Mouse (Mus musculus) brain, embryonic 14.5 days (tissue): Measurements from ENCODE around the gene Prss45. TPM values are rescaled to one million over a fixed set of nuclear protein-coding genes. Genes with fewer than 3 reads are reported as not detected.
"Not testable (repeated sequence)": the region's sequence is repeated elsewhere in the genome, so short reads cannot be mapped to it uniquely, and the experiment has no call there.

ENCODE experiments used
- DNase-seq: peaks from one replicate; pipeline ENCODE4 v3.0.0-alpha.2; 2011; ENCODE audit warnings: low read depth
- CTCF ChIP-seq: fragments of 200-500 bp; IDR thresholded peaks from 2 replicates; pipeline ENCODE4 v1.5.1; 2012; ENCODE audit warnings: inconsistent platforms, mild to moderate bottlenecking, moderate library complexity, borderline replicate concordance; ENCODE audit not compliant: insufficient read depth, insufficient read length; ENCODE audit errors: extremely low read depth
- POLR2A ChIP-seq: fragments of 200-500 bp; IDR thresholded peaks from 2 replicates; pipeline ENCODE4 v1.6.1; 2012; ENCODE audit warnings: mild to moderate bottlenecking, inconsistent platforms, borderline replicate concordance; ENCODE audit not compliant: poor library complexity, insufficient read depth, insufficient read length, severe bottlenecking; ENCODE audit errors: extremely low read depth
- polyA plus RNA-seq: library from polyadenylated mRNA; depleted of rRNA; stranded (reverse); fragments of >200 nt; gene quantifications from 2 replicates; pipeline ENCODE4 v1.2.3, GENCODE M21; 2012; rRNA removed

Gene Prss45
- polyA plus RNA-seq: 0.09 TPM in 1 of 2 replicates, not detected in the other

DNA sequence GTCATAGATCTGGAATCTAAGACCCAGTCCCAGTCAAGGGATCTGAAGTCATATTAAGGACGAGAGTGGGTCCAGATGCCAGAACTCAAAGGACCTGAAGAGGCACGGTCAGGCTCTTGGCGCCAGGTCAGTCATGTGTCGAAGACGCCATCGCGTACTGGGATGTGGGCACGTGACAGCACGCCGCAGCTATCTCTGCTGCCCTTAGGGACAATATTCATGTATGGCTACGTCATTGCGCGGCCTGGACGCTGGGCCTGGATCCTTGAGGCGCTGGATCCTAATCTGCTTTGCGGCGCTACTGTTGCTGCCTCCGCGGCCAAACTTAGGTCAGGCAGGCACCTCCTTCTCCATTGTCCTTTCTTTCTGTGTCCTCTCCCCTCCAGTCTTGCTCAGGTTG, at the start of gene Prss45:
Prss45 (plus strand) TSS at position 178 of the 400 bp plus-strand sequence.
- no peak for TF ChIP-seq CTCF
- no peak for DNase-seq

DNA sequence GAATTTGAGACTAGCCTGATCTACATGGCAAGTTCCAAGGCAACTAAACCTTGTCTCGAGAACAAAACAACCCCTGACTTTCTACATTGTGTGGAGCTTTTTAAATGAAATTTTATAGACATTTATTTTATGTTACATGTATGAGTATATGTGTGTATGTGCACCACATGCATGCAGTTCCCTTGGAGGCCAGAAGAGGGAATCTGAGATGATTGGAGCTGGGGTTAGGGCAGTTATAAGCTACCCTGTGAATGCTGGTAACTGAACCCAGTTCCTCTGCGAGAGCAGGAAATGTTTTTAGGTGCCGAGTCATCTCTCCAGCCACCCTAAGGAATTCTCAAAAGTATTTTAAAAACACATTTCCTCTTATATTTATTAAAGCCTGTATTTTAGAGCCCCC, 46.2 kb upstream of the Prss45 start:
- DNase-seq: no peak
- TF ChIP-seq POLR2A (no peak), CTCF (no peak)

DNA sequence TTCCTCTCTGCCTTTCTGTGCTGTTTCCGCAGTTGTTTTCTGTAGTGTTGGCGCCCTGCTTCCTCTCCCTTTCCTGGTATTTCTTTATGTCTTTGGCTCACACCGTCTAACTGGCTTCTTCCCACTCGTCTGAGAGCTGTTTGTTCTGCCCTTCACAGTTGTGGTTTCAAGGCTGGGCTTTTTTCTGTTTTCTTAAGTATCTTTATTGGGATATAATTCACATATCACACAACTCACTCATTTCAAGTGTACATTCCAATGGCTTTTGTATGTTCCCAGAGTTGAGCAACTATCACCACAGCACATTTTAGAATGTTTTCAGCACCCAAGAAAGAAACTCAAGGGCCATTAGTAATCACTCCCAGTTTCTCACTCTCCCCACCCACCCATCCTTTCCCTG, 43.9 kb upstream of the Prss45 start:
- TF ChIP-seq POLR2A (no peak), CTCF (no peak)
- DNase-seq: no peak

DNA sequence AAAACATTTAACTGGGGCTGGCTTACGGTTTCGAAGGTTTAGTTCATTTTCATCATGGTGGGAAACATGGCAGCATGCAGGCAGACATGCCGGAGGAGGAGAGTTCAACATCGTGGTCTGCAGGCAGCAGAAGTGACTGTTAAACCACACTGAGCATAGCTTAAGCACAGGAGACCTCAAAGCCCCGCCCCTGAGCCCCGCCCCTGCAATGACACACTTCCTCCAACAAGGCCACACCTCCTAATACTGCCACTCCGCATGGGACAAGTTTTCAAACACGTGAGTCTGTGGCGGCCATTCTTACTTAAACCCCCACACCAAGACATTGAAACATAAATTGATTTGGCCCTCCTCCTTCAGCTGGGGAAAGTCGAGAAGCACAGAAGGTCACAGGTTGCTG, 37.4 kb upstream of the Prss45 start:
- TF ChIP-seq POLR2A: no peak
- TF ChIP-seq CTCF: no peak
- no peak for DNase-seq

DNA sequence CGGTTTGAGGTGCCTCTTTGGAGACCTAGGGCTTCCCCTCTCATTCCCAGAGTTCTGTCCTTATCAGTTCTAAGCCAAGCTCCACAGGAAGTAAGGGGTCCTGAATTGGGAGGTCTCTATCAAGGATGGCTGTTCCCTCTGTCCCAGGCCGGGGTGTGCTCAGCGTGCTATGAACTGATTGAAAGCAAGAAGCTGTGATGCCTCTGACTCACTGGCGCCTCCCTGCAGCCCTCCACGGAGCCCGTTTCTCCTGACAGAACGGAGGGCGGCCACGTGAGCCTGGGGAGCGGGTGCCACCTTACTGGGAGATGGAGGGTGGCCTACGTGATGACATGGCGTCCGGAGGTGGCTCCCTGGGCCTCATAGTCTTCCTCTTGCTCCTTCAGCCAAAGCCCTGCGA, 36.5 kb upstream of the Prss45 start, which contains the start of gene Prss42:
Prss42 (plus strand) TSS at position 301 of the 400 bp plus-strand sequence.
- TF ChIP-seq POLR2A (no peak), CTCF (no peak)
- DNase-seq: no peak

DNA sequence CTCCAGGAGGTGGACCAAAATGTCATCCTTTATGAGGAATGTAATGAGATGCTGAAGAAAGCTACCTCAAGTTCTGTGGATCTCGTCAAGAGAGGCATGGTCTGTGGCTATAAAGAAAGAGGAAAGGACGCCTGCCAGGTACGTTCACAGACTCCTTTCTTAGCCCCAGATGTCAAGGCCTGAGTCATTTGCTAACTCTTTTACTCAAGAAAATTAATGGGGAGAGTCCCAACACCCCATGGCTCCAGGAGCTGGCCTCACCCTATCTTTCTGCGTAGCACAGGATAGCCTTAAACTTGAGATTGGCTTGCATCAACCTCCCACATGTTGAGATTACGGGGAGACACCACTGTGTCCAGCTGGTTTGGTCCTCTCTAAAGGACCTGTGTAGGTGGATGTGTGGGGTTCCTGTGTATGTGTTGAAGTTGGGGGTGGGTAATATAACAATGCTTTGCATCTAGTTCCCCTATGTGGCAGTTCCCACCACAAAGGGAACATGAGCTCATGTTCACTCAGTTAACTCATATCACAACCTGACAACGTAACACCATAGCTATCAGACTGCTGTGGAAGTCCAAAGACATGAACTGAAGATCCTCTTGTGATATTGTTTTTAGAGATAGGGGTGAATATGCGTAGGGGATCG, 33.4 kb upstream of the Prss45 start:
- DNase-seq: no peak
- no peak for TF ChIP-seq CTCF
- no peak for TF ChIP-seq POLR2A

DNA sequence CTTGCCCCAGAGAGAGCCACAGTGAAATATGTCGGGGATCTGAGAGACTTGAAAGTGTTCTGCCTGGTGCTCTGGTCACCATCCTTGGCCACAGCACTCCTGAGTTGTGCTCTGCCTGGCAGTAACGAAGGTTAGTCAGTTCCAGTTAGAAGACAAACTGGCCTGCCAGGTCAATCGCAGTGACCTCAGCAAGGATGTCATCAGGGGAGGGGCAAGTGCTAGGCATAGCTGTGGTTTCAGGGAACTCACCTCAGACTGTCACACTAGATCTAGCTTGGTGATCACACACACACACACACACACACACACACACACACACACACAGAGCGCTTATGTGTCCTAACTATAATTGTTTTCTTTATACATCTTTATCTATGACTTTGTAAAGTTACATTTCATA, 31.1 kb upstream of the Prss45 start:
- TF ChIP-seq POLR2A (no peak), CTCF (no peak)
- DNase-seq: no peak

DNA sequence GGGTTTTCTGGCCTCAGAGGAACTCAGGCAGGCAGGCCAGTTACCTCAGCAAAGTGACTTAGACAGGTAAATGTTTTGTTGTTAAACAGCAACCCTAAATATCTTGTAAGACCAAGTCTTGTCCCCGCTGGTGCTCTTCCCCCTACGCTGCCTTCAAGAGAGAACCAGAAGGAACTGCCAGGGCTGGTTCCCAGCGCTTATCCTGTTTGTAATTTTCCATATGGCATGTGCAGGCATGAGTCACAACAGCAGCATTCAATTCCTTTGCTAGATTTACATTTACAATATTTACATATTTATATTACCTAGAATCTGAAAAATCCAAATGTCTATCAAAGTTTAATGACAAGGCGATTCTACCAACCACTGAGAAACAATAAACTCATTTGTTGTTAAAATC, 24.3 kb upstream of the Prss45 start:
- no peak for TF ChIP-seq CTCF
- TF ChIP-seq POLR2A: no peak

DNA sequence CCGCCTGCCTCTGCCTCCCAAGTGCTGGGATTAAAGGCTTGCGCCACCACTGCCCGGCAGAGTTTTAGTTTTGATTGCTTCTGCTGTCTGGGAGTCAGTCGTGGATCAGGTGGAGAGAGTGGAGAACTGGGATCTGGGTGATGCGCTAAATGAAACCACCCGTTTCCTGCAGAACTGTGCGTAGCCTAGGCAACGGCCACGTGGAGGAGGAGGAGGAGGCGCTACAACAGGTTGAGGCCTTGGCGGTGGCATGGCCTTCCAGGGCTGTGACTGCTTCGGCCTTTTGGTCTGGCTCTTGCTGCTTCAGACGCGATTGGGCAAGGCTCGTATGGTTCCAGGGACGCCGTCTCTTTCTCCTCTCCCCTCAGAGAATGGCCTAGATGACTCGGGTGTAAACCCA, 20.6 kb upstream of the Prss45 start, which contains the start of gene Prss44:
Prss44 (plus strand) TSS at position 206 of the 400 bp plus-strand sequence.
- no peak for DNase-seq
- TF ChIP-seq CTCF (no peak), POLR2A (no peak)

More for the DNA sequence above, 24.3 kb upstream of the Prss45 start:
- DNase-seq: no peak

DNA sequence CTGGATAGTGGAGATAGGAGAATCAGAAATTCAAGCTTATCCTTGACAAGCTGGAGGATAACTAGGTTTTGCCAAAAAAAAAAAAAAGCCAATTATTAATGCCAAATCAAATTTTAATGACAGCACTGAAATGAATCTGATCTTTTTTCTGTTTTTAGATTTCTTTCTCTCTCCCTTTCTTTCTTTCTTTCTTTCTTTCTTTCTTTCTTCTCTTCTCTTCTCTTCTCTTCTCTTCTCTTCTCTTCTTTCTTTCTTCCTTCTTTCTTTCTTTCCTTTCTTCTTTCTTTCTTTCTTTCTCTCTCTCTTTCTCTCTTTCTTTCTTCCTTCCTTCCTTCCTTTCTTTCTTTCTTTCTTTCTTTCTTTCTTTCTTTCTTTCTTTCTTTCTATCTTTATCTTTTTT, 13.8 kb upstream of the Prss45 start:
- DNase-seq: not testable (repeated sequence)

DNA sequence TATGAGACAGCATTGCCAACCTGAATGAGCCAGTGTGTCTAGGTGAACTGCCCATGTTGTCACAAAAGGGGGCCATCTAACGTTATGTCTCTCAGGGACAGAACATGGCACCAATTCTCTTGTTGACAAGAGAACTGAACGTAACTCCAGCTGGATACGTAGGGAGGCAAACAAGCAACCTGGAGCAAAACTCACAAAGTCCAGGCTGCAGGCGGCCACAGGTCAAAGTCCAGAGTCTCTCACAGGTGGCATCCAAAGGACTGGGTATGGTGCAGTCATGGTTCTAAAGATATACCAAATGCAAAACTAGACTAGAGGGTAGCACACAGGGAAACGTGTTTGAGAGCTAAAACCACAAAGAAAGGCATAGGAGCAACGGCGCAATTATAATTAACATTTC, 13.0 kb upstream of the Prss45 start:
- no peak for TF ChIP-seq POLR2A
- no peak for DNase-seq

DNA sequence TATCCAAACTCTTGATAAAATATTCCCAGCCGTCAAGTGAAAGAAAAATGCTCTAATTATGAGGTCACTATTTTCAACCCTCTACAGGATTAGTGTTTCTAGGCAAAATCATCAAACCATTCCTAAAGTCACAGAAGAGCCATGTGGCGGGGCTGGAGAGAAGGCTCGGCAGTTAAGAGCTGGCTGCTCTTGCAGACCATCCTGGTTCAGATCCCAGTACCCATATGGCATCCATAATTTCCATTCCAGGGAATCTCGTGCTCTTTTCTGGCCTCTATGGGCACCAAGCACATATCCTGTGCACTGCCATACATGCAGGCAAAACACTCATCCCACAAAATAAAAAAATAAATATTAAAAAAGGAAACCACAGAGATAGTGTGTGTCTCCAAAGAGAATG, 9.0 kb upstream of the Prss45 start:
- TF ChIP-seq POLR2A: no peak
- TF ChIP-seq CTCF: no peak
- no peak for DNase-seq

DNA sequence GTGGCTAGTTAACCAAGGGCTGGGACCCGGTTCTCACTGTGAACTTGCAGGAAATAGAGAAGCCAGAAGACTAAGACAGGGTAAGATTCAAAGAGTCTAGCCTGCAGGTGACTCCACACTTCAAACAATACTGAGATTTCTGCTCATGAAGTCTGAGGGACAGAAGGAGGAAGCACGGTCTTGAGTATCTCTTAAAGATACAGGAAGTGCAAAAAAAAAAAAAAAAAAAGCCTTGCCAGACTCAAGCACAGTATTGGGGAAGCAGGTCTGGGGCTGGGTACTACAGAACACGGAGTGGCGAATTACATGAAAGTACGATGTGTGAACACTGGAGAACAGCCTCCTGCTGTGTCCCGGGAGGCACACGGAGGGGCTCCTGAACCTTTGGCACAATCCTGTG, 8.6 kb upstream of the Prss45 start:
- TF ChIP-seq POLR2A (no peak), CTCF (no peak)
- no peak for DNase-seq
